Mouse (Mus musculus): ENCODE data around the gene Ell2. TPM values are rescaled to one million over a fixed set of nuclear protein-coding genes. Genes with fewer than 3 reads are reported as not detected.

Gene Ell2
- total RNA-seq, 2 experiments from 2014 or later, result 31.2 to 35.5 TPM

DNA sequence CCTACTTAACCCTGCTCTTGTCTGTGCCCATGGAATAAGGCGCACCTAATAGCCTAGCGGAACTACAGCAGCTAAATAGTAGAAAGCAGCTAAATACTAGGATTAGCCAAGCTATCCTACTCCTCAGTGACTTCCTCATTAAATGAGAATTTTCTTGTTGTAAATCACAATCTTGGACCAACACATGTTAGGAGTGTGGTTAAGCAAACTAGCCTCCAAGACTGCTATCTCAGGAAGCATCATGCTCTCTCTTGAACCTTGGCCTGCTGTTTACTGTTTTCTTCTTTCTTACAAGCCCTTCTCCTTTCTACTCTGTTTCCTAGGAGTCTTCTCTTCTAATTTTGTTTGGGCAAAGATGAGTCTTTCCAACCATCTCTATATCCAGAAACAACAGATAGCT is 110.6 kb downstream of the Ell2 start:
- Histone ChIP-seq H3K27ac (no peak overlapping the region), H3K4me3 (no peak overlapping the region)
- DNase-seq (ENCODE audit: low spot score in 2 of 2), result no peak
- no peak for TF ChIP-seq CTCF (conservative IDR thresholded peaks at IDR 0.05)

DNA sequence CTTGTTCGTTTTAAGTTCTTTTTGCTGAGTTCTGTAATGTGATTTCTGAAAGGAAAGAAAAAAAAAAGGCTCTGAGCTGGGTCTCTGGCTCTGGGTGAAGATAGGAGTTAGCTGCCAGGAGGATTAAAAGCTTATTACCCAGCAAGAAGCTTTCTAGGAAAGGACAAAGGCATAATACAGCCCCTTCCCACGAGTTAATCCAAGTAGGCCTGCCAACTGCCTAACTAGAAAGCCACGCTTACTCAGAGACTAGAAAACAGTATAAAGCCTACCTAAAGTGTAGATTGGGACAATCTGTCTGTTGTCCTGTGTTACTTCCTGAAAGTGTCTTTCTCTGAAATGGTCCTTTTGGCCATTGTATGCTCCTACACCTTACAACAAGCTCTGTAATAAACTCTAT is 111.9 kb downstream of the Ell2 start:
- Histone ChIP-seq H3K4me3 (no peak overlapping the region), H3K27ac (no peak overlapping the region)
- no peak for DNase-seq (ENCODE audit: low spot score in 2 of 2)
- no peak for TF ChIP-seq CTCF (conservative IDR thresholded peaks at IDR 0.05)

DNA sequence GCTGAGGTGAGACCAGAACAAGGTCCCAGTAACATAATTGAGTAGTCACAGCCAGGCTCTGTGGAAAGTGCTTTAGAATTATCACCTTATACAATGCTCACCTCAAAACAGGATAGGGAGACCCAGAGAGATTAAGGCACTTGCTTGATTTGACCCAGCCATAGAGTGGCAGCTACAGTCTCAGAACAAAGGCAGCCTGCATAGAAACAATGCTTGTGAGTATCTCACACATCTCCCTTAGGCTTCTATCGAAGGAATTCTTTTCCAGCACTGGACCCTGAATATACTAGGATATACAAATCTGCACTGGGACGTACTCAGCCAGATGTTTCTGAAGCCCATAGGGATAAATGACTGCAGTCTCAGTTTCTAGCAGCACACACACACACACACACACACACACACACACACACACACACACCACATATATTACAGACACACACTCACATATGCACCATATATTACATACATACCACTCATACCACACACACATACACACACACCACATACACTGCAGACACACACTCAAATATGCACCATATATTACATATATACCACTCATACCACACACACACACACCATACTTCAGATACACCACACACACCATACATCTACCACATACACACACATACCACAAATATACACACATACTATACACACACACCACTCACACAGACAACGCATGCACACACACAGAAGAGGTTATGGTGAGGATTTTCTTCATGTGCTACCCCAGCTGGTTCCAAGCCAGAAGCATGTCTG is 112.6 kb downstream of the Ell2 start:
- Histone ChIP-seq H3K4me3 (no peak overlapping the region), H3K27ac (no peak overlapping the region)
- no peak for DNase-seq (ENCODE audit: low spot score in 2 of 2)
- no peak for TF ChIP-seq CTCF (conservative IDR thresholded peaks at IDR 0.05)

DNA sequence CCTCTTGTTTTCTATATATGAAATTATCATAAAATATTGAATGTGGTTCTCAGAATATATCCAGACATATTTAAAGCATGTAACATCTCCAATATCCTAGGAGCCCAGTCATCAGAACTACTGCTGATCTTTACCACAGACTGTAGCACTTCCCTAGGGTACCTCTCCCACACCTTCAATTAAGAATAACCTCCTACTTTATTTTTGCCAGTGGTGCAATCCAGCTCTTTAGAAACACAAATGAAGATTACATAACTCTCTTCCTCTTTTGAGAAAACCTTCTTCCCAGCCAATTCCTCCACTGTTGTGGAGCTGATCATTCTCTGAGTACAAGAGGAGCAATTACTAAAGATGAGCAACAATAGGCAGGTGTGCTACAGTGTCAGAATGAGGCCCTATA is 113.3 kb downstream of the Ell2 start:
- no peak for DNase-seq (ENCODE audit: low spot score in 2 of 2)
- H3K4me3 ChIP-seq, result no peak overlapping the region
- H3K27ac ChIP-seq, result no peak overlapping the region
- no peak for TF ChIP-seq CTCF (conservative IDR thresholded peaks at IDR 0.05)

Other genes starting within 250 kb of the Ell2 start
- 10 to 100 TPM; 45.7 to 49.9 TPM for gene Glrx, start 133.1 kb downstream of the Ell2 start, total RNA-seq (2021)
- 10 to 100 TPM; 15.9 to 16.7 TPM for gene Rhobtb3, start 237.2 kb downstream of the Ell2 start, total RNA-seq (2021)